Mouse (Mus musculus): ENCODE measurements at regions not wholly inside any gene's neighbourhood (a gene's known extent, or its start where the extent isn't known, plus 50 kb on each side); places are given as distances from the start of the nearest gene placed in this dataset.

DNA sequence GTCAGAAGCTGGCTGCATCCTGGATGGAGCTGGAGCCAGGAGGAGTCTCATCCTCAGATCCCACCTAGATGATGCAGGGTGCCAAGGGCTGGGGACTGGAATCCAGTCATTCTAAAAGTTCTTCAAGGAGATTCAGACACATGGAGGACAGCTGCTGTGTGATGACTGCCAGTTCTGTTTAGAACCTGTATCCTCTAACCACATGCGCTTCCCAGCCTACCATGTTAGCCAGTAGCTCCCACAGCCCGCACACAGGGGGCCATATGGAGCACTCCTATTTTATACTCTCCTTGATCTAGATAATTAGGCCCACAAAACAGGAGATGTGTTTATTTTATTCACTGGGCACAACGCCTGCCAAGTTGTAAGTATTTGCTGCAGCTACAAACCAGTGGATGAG is 79.4 kb downstream of the Pdcl3 start:
- H3K27me3 ChIP-seq (ENCODE audit: control insufficient read depth in 1 of 2, insufficient read depth in 2 of 2, low read length in 2 of 2), result no peaks in the 10 kb centered on the region
- no peak overlapping the region for H3K4me3 ChIP-seq (ENCODE audit: control insufficient read depth in 1 of 2, insufficient read depth in 1 of 2, low read depth in 2 of 2, low read length in 2 of 2)
- H3K9me3 ChIP-seq (replicated peaks; ENCODE audit: insufficient read depth, low read length), result no peaks in the 10 kb centered on the region
- H3K9ac ChIP-seq (ENCODE audit: control insufficient read depth, low read depth, low read length, poor library complexity, severe bottlenecking), result no peak overlapping the region
- H3K27ac ChIP-seq (ENCODE audit: control insufficient read depth, low read depth, low read length), result no peak overlapping the region
- TF ChIP-seq MYB (IDR thresholded peaks at IDR 0.05; ENCODE audit: low read depth, low read length), result no peak
- TF ChIP-seq UBTF (IDR thresholded peaks at IDR 0.05; ENCODE audit: borderline replicate concordance, insufficient read depth, low read depth, low read length), result no peak
- TF ChIP-seq BHLHE40 (IDR thresholded peaks at IDR 0.05; ENCODE audit: borderline replicate concordance, low read depth, low read length), result no peak
- TF ChIP-seq SMC3 (IDR thresholded peaks at IDR 0.05; ENCODE audit: low read depth, low read length), result no peak
- TF ChIP-seq MAFK (IDR thresholded peaks at IDR 0.05; ENCODE audit: borderline replicate concordance, low read depth, low read length), result no peak
- no peak for TF ChIP-seq MEF2A (IDR thresholded peaks at IDR 0.05; ENCODE audit: extremely low read depth, insufficient replicate concordance, low read depth, low read length, poor library complexity, severe bottlenecking)
- TF ChIP-seq ELF1 (IDR thresholded peaks at IDR 0.05; ENCODE audit: low read depth, low read length), result no peak
- TF ChIP-seq MAZ (IDR thresholded peaks at IDR 0.05; ENCODE audit: low read depth, low read length), result no peak
- no peak for TF ChIP-seq ETS1 (IDR thresholded peaks at IDR 0.05; ENCODE audit: low read depth, low read length)
- TF ChIP-seq KAT2A (conservative IDR thresholded peaks at IDR 0.05; ENCODE audit: low read depth, low read length), result no peak
- TF ChIP-seq CHD2 (IDR thresholded peaks at IDR 0.05; ENCODE audit: low read length), result no peak
- no peak for TF ChIP-seq E2F4 (IDR thresholded peaks at IDR 0.05; ENCODE audit: borderline replicate concordance, low read depth, low read length)
- no peak for TF ChIP-seq GATA1 (IDR thresholded peaks at IDR 0.05; ENCODE audit: low read depth, low read length)
- no peak for TF ChIP-seq CHD1 (IDR thresholded peaks at IDR 0.05; ENCODE audit: low read depth, low read length)
- TF ChIP-seq SIN3A (IDR thresholded peaks at IDR 0.05; ENCODE audit: low read length), result no peak
- no peak for DNase-seq (ENCODE audit: low read depth, low spot score)
- no peaks in the 10 kb centered on the region for H3K36me3 ChIP-seq (ENCODE audit: control insufficient read depth in 1 of 2, insufficient read depth in 2 of 2, low read length in 2 of 2)
- no peaks in the 10 kb centered on the region for H3K79me2 ChIP-seq (ENCODE audit: control insufficient read depth, insufficient read depth, low read length, poor library complexity)
- no peaks in the 10 kb centered on the region for H3K4me1 ChIP-seq (ENCODE audit: control insufficient read depth in 1 of 2, insufficient read depth in 2 of 2, low read length in 2 of 2)

DNA sequence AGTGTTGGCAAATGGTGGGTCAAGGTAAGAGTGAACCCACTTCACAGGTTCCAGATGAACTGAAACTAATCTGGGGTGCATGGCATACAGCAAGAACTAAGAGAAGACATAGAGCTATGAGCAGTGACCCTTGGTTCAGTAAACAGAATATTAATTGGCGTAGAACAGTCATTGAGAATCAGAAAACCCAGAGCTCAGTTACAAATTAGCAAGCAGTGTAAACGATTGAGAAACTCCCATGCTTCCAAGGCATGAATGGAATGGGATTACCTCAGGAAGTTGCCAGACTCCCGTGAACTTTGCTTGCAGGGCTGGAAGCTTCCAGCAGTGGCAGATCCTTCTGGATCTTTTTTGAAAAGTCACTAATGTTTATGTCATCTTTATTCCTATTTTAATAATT is 82.5 kb downstream of the Pdcl3 start:
- H3K9me3 ChIP-seq (replicated peaks; ENCODE audit: insufficient read depth, low read length), result no peaks in the 10 kb centered on the region
- DNase-seq (ENCODE audit: low read depth, low spot score), result no peak
- no peaks in the 10 kb centered on the region for H3K79me2 ChIP-seq (ENCODE audit: control insufficient read depth, insufficient read depth, low read length, poor library complexity)
- no peaks in the 10 kb centered on the region for H3K36me3 ChIP-seq (ENCODE audit: control insufficient read depth in 1 of 2, insufficient read depth in 2 of 2, low read length in 2 of 2)
- H3K4me3 ChIP-seq (ENCODE audit: control insufficient read depth in 1 of 2, insufficient read depth in 1 of 2, low read depth in 2 of 2, low read length in 2 of 2), result no peak overlapping the region
- no peak overlapping the region for H3K9ac ChIP-seq (ENCODE audit: control insufficient read depth, low read depth, low read length, poor library complexity, severe bottlenecking)
- H3K4me1 ChIP-seq (ENCODE audit: control insufficient read depth in 1 of 2, insufficient read depth in 2 of 2, low read length in 2 of 2), result no peaks in the 10 kb centered on the region
- TF ChIP-seq CHD1 (IDR thresholded peaks at IDR 0.05; ENCODE audit: low read depth, low read length) (no peak), MAX (IDR thresholded peaks at IDR 0.05; ENCODE audit: low read length) (no peak), ZKSCAN1 (IDR thresholded peaks at IDR 0.05; ENCODE audit: low read depth, low read length) (no peak), KAT2A (conservative IDR thresholded peaks at IDR 0.05; ENCODE audit: low read depth, low read length) (no peak), SMC3 (IDR thresholded peaks at IDR 0.05; ENCODE audit: low read depth, low read length) (no peak), MAFK (IDR thresholded peaks at IDR 0.05; ENCODE audit: borderline replicate concordance, low read depth, low read length) (no peak), UBTF (IDR thresholded peaks at IDR 0.05; ENCODE audit: borderline replicate concordance, insufficient read depth, low read depth, low read length) (no peak), ZMIZ1 (IDR thresholded peaks at IDR 0.05; ENCODE audit: low read depth, low read length) (no peak), GATA1 (IDR thresholded peaks at IDR 0.05; ENCODE audit: low read depth, low read length) (no peak)
- no peak overlapping the region for H3K27ac ChIP-seq (ENCODE audit: control insufficient read depth, low read depth, low read length)
- no peaks in the 10 kb centered on the region for H3K27me3 ChIP-seq (ENCODE audit: control insufficient read depth in 1 of 2, insufficient read depth in 2 of 2, low read length in 2 of 2)
